Mouse (Mus musculus): ENCODE results near the gene Senp5.
"Not testable (repeated sequence)": the region's sequence is repeated elsewhere in the genome, so short reads cannot be mapped to it uniquely, and the experiment has no call there.

Gene Senp5

GRCm38 (mm10) chr16:32002509-32003477 is at the start of gene Senp5:
Senp5 (minus strand) TSS chr16:32003287.
- peak; percentile 96 for DNase-seq

GRCm38 (mm10) chr16:32042367-32042766 is 39.3 kb upstream of the Senp5 start:
- DNase-seq: no peak

GRCm38 (mm10) chr16:32019678-32020077 is 16.6 kb upstream of the Senp5 start:
- DNase-seq: no peak

GRCm38 (mm10) chr16:32010330-32010729 is 7.2 kb upstream of the Senp5 start:
- no peak for DNase-seq

GRCm38 (mm10) chr16:32009913-32010312 is 6.8 kb upstream of the Senp5 start:
- DNase-seq: peak; percentile 39 to 44

GRCm38 (mm10) chr16:32008529-32009293 is 5.6 kb upstream of the Senp5 start:
- DNase-seq: no peak

- no peak for DNase-seq
Observed at GRCm38 (mm10) chr16:32004731-32005130, 1.6 kb upstream of the Senp5 start.

- peak; percentile 9 to 55 for DNase-seq
Observed at GRCm38 (mm10) chr16:31996371-31996770, 6.7 kb downstream of the Senp5 start.

GRCm38 (mm10) chr16:31993946-31994345 is 9.1 kb downstream of the Senp5 start:
- no peak for DNase-seq

GRCm38 (mm10) chr16:31993195-31993594 is 9.9 kb downstream of the Senp5 start:
- peak; percentile 8 to 11 for DNase-seq

GRCm38 (mm10) chr16:31992039-31992438 is 11.0 kb downstream of the Senp5 start:
- peak in 1 of 2 experiments; percentile 19 for DNase-seq

GRCm38 (mm10) chr16:31980946-31981345 is 22.1 kb downstream of the Senp5 start:
- DNase-seq: peak in 1 of 2 experiments; percentile 10

- DNase-seq: no peak
Observed at GRCm38 (mm10) chr16:31979501-31979900, 23.6 kb downstream of the Senp5 start.

- DNase-seq: no peak
Observed at GRCm38 (mm10) chr16:31975258-31975657, 27.8 kb downstream of the Senp5 start.

GRCm38 (mm10) chr16:31963224-31963623 is 39.9 kb downstream of the Senp5 start:
- no peak for DNase-seq

- DNase-seq: peak; percentile 96 to 98
Observed at GRCm38 (mm10) chr16:31948345-31948774, 54.7 kb downstream of the Senp5 start, which contains the start of the genes 0610012G03Rik and Ncbp2. 0610012G03Rik (minus strand) TSS chr16:31948494. Ncbp2 (plus strand) TSS chr16:31948513.

GRCm38 (mm10) chr16:31947901-31948316 is 55.2 kb downstream of the Senp5 start:
- no peak for DNase-seq

GRCm38 (mm10) chr16:31947333-31947732 is 55.8 kb downstream of the Senp5 start:
- DNase-seq: no peak

- DNase-seq: not testable (repeated sequence)
Observed at GRCm38 (mm10) chr16:31945986-31946385, 57.1 kb downstream of the Senp5 start.

- DNase-seq: no peak
Observed at GRCm38 (mm10) chr16:31945372-31945771, 57.7 kb downstream of the Senp5 start.

GRCm38 (mm10) chr16:31944698-31945255 is 58.3 kb downstream of the Senp5 start:
- DNase-seq: no peak

- DNase-seq: peak; percentile 72 to 92
Observed at GRCm38 (mm10) chr16:31943980-31944379, 59.1 kb downstream of the Senp5 start.

GRCm38 (mm10) chr16:31940586-31940985 is 62.5 kb downstream of the Senp5 start:
- DNase-seq: no peak

Measured in kidney, postnatal 36 days (tissue).